Mouse (Mus musculus): ENCODE data around the gene Gif.
A peak's percentile ranks its signal among the peaks of the same experiment; 100 is the strongest.

Gif gene

DNA sequence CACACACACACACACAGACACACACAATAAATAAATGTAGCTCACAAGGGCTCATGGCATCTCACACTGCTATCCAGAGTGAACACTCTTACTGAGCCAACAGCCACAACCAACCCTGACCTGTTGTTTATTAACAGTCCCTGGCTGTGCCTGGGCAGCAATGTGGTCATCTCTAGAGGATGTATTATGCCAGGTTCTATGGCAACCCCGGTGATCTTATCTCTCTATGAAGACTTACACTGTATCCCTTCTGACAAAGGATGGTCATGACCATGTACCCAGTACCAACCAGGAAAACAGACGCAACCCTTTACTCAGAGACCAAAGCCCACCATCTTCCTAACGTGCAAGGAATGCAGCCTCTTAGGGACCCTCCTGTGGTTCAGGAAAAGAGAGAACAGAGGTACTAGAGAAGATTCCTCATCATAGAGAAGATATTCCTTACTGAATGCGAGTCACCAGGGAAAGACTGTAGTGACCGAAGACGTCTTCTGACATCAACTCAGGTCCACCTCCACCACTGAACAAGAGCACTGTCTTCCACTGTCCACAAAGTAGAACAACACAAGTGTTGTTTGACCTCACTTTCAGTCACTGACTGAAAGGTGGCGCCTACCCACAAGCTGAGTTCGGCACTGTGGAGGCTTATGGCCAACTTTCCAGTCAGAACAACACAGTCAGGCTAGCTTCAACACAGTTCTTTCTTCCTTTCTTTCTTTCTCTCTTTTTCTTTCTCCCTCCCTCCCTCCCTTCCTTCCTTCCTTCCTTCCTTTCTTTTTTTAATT is 53.4 kb downstream of the Gif start:
- DNase-seq, result no peak

DNA sequence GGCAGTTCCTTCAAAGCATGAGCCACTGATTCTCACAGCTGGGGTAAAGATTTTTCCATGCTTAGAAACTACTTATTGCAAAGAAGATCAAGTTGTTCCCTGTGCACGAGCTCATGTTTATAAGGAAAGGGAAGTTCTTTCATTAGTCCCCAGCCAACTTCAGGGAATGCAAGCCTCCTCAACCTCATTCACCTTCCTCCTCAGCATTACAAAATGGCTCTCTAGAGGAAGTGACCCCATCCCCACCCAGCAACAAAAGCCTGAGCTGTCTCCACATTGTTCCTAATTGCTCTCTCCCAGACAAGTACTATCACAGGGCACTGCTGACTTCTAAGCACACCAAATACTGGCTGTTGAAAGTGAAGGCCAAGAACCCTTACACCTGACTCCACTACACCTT is 57.1 kb downstream of the Gif start:
- no peak for DNase-seq

DNA sequence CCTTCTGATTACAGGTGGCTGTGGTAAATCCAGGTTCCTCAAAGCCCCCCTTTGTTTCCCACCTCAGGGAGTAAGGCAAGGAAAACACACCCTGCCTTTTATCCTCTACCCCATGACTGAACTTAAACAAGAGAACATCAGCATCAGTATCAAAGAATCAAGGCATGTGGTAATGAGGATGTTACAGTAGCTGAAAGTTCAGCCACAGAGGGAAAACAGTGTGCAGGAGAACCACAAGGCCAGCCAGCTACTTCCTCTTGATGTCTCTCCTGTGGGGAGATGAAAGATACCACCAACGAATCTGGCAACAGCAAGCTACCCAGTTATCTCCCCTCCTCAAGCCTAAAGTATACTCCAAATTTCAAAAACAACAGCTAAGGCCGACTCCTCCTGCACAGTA is 59.9 kb downstream of the Gif start:
- DNase-seq, result no peak

DNA sequence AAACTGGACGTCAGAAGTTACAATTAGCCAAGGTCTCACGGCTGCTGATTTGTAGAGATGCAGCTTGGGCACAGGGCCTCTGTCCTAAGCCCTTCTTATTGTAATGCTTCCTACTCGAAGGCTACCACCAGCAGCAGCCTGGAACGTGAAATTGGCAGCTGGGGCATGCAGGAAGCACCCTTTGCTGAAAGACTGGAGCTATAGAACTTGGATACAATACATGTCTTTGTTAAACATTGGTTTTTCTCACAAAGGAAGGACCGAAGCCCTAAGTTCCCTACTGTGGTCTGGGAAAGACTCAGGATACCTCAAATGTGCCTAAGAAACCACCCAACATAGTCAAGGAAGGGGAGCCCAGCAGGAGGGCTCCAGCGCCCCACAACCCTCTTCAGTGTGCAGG is 60.5 kb downstream of the Gif start:
- DNase-seq, result no peak

DNA sequence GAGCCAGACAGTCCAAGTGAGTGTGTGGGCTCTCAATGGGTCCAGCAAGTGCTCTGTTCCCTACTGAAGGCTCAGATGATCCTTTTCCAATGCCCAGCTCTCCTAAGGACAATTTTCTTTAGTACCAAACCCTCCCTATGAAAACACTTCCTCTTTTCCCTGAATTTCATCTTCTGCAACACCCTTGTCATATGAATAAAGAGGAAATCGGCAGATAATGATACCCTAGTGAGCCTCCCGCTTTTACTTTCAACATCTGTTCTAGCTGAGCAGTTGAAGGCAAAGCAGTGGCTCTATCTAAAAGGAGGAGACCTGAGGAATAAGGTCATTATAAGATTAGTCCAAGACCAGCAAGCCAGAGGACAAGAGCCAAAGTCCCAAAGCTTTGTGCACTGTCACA is 61.1 kb downstream of the Gif start:
- no peak for DNase-seq

DNA sequence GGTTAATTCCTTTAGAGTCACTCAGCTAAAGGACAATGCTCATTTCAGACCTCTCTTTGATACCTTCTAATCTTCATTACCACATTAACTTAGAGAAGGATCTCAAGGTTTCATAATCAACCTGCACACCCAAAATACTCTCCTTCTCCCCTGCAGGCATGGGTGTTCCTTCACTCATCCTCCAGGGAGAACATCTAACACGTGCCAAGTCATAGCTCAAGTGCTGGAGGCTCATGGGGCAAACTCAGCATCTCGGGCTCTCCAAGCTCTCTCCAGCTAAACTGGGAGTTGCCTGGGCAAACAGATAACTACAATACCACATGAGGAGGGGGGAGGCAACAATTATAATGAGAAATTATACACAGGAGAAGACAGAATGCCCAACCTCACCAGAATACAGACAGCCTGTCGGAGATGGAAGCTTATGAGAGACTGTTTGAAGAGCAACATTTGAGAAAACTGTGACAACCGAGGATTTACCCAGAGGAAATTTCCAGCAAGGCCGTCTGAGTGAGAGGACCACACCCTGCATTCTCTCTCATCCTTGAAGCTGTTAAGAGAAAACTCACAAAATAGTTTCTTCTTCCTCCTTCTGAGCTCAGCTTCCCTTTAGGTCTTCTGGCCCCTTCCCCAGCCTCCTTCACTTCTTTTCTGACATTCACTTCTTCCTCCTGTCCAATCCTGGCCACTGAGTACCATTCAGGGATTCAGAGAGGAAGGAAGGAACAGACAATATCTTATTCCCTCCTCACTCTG is 62.8 kb downstream of the Gif start:
- no peak for DNase-seq

DNA sequence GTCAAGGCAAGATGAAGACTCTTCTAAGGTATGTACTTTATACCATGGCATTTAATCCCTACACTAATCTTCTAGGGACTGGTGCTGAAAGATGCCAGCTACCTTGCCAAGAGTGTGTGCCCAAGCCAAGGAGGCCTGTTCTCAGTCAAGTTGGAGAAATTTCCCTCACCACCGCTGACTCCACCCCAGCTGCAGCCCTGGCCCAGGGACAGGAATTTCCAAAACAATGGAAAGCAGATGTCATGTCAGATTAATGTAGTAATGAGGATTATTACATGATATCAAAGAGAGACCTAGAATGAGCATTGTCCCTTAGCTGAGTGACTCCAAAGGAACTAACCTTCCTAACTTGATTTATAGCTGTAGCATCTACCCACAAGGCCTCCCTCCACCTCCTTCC is 63.5 kb downstream of the Gif start:
- DNase-seq, result peak; percentile 24

DNA sequence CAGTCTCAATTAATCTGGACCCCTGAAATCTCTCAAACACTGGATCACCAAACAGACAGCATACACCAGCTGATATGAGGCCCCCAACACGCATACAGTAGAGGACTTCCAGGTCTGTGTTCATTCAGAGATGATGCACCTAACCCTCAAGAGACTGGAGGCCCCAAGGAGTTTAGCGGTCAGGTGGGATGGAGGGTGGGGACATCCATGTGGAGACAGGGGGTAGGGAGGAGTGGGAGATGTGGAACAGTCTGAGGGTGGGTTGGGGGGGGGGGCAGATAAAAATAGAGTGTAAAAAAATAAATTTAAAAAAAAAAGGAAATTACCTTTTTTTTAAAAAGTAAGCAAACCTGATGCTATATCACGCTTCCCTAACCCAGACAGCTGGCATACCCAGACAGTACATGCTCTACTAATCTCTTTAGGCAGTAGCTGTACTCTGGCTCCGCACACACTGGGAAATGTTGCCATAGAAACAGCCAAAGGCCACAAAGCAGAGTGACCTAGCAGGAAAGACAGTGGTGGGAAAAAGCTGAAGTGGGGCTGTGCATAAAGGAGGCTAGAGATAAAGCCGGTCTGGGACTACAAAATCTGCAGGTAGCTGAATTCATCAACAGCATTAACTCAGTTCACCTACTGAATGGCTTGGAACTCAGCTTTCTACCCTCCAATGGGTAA is 64.5 kb downstream of the Gif start:
- DNase-seq, result peak; percentile 11

All from kidney, adult 18-20 months (tissue).